Mouse (Mus musculus): ENCODE results near the gene Crebrf.

Gene Crebrf

DNA sequence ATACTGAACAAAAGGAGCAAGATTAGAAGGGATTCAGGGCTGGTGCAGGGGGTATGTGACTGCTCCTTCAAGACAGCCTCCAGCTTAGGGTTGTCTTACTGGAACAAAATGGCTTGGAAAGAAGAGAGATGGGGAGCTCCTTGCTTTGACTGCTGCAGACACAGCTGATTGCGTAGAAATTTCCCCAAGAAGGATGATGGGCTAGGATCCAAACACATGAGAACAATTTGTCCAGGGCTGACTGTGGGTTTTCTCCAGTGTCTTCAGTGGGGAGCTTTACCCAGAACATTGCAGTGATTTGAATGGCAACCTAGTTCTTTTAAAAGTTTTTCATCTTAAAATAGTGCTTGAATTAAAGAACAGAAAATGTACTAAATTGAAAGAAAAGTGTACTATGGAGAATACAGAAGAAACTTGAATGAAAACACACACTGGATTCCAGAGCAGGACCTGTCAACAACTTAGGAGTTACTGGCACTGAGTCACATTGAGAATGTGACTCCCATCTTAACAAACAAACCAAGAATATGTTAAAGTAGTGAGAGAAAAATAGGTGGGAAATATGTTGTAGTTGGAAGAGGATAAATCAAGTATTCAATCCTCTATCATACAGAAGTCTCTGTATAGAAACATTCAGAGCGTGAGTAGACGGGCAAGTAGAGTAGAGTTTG lies 63.1 kb downstream of the Crebrf start:
- in situ Hi-C loops (cut with MseI, MboI): no loop called here

DNA sequence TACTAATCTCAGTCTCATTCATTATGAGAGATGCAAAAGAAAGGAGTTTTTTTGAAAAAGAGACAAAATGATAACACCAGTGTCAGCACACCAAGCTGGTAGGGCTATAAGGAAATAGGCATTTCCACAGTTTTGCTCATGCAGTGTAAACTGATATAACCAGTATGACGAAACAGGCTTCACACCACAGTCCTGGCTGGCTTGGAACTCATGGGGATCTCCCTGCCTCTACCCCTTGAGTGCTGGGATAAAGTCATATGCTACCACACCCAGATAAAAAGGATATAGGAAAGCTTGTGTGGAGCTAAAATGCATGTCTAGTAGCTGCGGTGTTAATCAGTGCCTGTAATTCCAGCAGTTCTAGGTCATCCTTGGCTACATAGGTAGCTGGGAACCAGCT lies 64.0 kb downstream of the Crebrf start:
- in situ Hi-C loops (cut with MseI, MboI): no loop called here

DNA sequence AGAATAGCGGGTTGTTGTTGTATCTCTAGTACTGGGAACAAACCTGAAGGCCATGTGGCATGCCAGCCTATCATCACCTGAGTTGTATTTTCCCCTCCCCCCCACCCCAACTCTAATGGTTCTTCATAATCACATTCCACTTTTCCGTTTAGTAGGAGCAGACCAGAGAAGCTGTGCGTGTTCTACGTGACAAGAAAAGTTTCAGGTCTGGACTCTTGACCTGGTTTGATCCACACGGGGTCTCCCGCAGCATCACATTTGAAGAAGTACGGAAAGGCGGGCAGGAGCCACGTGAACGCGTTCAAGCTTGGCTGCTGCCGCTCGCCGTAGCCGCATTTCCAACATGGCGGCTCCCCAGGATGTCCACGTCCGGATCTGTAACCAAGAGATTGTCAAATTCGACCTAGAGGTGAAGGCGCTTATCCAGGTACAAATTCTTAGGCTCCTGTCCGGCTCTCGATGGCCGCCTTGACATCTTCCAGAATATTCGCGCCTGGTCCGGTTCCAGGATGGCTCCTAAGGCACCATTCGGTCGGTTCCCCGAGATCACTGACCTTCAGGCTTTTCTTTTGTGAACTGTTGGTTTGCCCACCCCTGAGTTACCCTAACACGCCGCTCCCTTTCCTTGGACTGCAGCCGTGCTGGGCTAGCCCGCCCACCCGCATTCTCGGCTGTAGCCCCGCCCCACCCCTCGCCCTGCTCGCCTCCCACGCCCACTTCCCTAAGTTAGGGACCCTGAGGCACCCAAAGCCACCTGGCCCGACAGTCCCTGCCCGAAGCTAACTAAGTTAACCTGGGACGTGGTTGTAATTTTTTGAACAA lies 65.5 kb downstream of the Crebrf start, which contains the start of gene Bnip1:
Gene Bnip1, plus strand, starts transcription at position 317 of the 822 bp plus-strand sequence.
- in situ Hi-C loops (cut with MseI, MboI): no loop called here

DNA sequence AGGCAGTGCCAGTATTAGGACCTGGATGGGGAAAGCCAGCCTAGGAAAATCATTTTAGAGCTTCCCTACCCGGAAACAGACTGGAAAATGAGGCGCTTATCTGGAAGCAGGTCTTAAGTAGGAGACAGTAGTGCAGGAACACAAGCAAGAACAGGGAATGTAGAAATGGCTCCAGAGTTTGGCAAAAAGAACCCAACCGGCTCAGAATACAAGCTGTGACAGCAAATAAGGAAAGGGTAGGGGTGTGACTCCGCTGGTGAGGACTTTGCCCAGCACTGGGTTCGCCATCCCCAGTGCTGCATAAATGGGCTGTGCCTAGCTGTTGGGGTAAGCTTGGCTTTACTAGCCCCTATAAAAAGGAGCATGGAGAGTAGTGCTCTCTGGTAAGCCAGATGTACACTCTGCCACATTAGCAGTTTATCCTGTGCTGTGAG lies 66.2 kb downstream of the Crebrf start:
- in situ Hi-C loops (cut with MseI, MboI): no loop called here

DNA sequence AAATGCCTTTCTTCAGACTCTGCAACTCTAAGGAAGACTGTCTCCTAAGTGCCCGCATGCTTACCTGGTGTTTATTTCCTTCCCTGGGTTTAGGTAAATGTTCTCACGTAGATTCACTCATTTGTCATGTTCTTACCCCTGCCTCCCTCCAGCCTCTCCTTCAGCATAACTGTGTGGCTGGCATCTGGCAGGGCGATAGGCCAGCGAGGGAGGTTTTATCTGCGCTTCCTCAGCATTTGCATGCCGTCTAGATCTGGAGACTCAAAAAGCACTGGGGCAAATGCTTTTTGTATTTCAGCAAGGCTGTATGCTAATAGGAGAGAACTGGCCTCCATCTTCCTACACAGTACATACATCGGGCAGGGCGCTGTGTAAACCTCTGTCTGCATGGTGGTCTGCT lies 69.1 kb downstream of the Crebrf start:
- in situ Hi-C loops (cut with MseI, MboI): no loop called here

DNA sequence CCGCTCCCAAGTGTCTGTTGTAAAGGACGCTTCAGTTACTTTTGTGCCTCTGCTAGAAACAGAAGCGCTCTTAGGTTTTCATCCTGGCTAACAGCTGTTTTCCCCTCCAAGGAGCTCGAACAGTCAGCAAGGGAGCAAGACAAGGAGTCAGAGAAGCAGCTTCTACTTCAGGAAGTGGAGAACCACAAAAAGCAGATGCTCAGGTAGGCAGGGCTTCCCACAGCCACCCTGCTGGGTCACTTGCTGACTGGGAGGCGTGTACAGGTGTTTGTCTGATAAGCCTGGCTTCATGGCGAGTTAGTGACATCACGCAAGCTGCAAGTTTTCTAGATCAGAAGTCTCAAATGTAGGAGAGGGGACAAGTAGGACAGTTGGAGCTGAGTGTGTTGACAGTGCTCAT lies 71.1 kb downstream of the Crebrf start:
- in situ Hi-C loops (cut with MseI, MboI): no loop called here

DNA sequence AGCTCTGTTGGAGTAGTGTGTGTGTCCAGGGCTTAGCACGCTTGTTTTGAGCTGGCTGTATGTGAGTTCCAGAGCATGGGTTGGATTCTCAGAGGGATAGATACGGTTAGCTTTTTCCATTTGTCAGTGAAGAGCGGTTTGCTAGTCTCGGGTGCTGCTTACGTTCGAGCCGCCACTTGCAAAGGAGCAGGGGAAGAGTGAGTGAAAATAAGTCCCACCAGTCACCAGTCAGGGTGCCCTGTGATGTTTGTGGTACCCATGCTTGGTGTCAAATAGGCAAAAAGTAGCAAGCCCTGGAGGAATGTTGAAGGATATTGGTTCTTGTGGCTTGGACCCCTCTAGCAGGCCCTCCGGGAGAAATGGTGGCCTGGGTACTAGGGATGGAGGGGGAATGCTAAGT lies 73.5 kb downstream of the Crebrf start:
- in situ Hi-C loops (cut with MseI, MboI): no loop called here

DNA sequence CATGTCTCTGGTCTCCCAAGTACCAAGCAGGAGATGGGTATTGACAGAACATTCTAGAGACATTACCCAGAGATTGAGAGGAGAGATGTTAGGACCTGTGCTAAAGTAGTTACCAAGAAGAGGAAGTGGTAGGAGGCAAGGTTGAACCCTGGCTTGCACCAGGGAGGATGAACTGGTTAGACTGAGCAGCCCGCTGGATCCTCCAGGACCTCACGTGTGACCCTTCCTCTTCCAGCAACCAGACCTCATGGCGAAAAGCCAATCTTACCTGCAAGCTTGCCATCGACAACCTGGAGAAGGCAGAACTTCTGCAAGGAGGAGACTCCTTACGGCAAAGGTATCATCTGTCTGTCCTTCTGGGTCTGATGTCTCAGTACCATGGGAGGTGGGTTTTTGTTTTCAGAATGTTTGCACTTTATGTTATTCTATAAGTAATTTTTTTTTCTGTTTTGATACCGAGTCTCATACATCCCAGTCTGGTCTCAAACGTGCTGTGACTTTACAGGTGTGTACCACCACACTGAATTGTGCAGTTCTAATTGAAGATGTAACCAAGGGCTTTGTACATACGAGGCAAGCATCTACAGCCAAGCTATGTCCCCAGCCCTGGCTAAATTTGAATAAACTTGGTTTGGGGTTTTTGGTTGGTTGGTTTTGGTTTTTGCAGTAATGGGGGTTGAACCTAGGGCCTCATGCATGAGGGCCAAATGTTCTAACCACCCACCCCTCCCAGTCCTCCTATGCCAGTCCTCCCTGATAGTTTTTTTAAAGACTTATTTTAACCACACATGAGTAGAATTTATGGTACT lies 74.2 kb downstream of the Crebrf start:
- in situ Hi-C loops (cut with MseI, MboI): no loop called here

DNA sequence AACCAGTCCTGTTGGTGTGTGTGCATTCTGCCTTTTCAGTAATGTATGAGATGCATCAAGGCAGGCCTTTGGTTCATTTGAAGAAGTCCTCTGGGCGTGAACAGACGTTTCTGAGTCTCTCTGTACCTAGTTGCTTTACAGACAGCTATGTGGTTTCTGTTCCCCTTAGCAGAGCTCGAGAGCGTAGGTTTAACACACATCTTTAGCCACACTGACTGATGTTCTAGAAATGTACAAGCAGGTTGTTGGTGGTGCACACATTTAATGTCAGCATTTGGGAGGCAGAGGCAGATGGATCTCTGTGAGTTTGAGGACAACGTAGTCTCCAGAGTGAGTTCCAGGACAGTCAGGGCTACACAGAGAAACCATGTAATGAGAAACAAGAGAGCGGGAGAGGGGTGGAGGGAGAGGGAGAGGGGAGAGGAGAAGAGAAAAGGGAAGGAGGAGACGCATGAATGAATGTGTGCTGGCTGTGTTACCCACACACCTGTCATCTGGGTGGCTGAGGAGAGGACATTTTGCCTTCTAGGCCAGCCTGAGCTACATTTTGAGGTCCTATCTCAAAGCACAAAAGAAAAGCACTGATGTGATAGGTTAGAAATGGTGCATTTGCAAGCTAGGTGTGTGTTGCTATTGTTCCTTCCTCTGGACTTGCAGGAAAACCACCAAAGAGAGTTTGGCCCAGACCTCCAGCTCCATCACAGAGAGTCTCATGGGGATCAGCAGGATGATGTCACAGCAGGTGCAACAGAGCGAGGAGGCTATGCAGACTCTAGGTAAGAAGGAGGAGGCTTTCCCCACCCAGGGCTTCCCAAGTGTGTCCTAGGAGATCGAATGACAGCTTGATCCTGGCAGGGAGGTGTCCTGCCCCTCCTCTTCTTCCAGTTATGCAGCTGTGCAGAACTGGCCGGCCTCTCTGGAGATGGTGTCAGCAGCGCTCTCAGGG lies 75.1 kb downstream of the Crebrf start:
- in situ Hi-C loops (cut with MseI, MboI): no loop called here

DNA sequence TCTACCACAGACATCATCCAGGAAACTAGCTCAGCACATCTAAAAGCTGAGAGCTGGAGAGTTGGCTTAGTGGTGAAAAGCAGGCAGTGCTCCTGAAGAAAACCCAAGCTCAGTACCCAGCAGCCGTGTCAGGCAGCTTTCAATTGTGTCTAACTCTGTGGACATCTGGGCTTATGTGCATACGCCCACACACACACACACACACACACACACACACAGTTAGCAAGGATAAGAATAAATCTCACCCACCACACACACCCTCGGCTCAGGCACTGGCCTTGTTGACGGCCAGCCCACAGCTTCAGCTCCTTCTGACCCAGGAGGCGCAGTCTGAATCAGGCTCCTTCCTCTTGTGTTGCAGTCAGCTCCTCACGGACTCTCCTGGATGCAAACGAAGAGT lies 76.1 kb downstream of the Crebrf start:
- in situ Hi-C loops (cut with MseI, MboI): no loop called here

DNA sequence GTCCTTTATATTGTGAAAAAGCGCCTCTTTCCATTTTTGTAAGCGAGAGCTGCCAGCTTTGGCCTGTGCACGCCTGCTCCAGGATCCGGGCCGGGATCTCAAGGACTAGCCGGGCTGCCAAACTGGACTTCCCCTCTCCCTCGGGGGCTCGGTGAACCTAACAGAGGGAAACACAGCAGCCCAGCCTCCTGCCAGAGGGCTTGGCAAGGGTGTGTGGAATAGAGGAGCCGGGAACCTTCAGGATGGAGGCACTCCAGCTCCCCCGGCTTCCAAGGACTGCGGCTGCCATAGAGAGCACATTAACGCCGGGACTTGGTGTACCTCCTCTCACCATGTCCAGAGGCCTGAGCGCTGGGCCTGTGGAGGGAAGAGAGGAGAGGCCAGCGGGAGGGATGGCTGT lies 76.6 kb downstream of the Crebrf start:
- in situ Hi-C loops (cut with MseI, MboI): no loop called here

DNA sequence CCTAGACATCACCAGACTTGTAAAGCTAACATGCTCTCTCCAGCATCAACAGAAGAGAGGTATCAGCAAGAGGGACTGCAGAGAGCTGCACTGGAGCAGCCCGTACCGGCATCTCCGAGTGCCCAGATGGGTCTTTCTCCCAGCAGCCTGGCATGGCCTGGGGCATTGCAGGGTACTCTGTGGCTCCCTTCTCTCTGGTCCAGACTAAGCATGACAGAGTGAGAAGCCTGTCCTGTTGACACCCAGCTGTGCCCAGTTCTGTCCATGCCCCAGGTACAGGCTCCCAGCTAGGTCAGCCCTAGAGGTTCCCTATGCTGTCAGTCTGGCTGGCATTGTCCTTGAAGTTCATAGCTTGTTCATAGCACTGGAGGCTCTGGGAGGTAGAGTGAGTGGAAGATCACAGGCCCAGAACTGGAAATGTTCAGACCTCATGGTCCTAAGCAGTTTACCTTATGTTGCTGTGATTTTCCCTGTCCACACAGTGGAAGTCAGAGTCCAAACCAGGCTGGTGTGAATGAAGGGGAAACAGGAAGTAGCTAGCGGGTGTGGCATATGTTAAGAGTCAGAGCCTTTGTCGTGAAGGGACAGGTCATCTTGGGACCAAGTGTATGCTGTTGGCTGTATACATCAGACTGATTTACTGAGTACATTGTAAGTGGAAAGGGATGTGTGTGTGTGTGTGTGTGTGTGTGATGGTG lies 77.8 kb downstream of the Crebrf start:
- in situ Hi-C loops (cut with MseI, MboI): no loop called here

DNA sequence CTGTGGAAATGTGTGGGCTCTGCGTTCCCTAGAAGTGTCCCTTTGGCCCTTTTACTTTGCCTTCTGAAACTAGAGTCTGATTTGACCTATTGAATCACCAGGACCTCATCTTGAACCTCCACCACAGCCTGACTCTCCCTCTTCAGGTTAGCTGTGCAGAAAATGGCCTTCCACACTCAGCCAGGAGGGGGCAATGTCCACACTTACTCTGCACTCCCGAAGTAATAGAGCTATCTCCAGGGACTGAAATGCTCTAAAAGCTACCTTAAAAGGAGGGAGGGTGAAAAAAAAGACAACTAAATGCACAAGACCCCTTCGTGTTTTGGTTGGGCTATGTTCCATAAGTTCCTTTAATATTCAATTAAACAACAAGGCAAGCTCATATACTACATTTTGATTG lies 79.3 kb downstream of the Crebrf start:
- in situ Hi-C loops (cut with MseI, MboI): loop anchor here (5.0 kb wide), 2 partner anchors 83 to 93 kb away; no protein-coding TSS in a partner anchor

DNA sequence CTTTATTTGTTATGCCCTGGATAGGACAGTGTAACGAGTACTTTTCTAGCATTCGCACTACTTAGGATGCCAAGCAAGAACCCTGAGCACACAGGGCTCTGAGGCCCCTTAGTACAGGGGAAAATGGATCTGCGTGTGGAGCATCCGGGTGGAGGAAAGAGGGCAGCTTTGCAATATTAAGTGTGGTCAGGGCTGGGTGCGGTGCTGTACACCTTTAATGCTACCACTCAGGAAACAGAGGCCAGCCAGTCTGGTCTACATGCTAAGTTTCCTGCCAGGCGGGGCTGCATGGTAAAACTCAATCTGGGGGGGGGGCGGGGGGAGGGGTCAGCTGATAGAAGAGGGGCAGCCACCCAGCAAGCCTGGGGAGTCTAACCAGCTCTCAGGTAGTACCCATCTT lies 79.9 kb downstream of the Crebrf start:
- in situ Hi-C loops (cut with MseI, MboI): loop anchor here (5.0 kb wide), 2 partner anchors 82 to 92 kb away; no protein-coding TSS in a partner anchor

DNA sequence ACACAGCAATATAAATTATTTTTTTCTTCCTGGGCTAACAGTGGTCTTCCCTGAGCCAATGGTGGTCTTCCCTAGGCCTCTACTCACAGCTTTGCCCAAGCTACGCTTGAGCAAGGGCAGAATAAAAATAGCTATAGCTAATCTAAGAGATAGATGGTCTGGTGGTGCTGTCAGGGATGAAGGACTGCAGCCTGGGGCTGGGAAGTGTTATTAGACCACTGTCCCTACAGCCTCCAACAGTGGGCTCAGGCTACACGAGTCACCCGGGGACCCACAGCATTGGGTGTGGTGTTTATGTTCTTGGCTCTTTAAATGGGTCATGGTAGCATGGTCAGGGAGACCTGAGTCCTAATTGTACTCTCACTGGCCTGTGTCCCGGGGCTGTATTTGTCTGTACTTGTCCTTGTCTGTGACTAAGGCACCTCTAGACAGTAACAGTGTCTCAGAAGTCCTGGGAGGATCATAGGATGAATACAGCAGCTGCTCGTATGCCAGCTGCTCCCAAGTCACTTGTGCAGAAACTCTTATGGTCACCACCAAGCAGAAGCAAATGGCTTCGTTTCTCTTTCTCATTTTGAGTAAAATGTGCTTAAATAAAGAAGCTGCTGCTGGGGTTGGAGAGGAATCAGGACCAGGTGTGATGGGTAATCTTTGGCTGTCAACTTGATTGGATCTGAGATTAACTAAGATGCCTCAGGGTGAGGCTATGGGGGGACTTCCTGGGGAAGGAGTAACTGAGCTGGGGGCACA lies 82.1 kb downstream of the Crebrf start:
- in situ Hi-C loops (cut with MseI, MboI): loop anchor here (5.0 kb wide), 2 partner anchors 80 to 90 kb away; no protein-coding TSS in a partner anchor

DNA sequence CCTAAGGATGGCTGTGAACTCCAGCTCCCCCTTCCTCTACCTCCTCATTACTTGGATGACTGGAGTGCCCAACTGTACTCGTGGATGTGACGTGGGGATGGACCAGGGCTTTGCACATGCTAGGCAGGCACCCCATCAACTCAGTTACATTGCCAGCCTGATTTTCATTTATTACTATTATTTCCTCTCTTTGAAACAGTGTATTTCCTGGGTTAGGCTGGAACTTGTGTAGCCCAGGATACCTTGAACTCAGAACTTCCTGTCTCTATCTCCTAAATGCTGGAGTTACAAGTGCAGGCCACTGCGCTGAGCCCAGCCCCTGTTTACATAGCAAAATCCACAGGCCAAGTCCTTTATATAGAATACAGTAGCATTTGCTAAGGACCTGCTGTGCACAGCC lies 87.4 kb downstream of the Crebrf start:
- in situ Hi-C loops (cut with MseI, MboI): no loop called here

DNA sequence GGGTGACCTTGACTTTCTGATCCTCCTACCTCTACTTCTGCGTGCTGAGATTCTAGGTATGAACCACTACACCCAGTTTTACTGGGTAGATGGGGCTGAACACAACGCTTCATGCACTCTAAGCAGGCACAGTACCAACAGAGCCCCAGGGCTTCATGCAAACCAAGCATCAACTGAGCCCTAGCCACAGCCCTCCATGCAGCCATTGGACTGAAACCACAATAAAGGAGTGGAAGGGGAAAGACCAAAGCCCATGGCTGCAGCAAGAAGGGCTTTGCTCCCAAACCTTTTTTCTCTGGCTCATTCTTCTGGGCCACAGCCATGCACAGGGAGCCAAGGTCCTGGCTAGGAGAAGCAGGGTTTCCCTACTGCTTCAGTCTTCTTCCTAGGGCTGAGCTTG lies 97.2 kb downstream of the Crebrf start:
- in situ Hi-C loops (cut with MseI, MboI): no loop called here

DNA sequence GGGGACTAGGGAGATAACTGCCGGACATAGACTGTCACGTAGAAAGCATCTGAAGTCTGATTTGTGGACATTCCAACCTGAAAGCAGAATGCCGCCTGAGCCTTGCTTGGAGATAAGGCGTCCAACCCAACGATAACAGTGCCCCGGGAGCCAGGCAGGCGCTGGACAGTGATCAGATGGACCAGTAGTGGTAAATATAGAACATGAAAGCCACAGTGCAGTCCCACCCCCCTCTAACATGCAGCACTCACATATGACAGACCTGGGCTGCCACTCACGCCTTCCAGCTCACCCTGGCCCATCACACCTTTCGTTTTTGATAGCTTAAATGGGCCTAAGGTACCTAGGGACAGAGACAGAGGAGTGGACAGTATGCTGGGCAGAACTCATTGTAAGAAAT lies 98.0 kb downstream of the Crebrf start:
- in situ Hi-C loops (cut with MseI, MboI): no loop called here

DNA sequence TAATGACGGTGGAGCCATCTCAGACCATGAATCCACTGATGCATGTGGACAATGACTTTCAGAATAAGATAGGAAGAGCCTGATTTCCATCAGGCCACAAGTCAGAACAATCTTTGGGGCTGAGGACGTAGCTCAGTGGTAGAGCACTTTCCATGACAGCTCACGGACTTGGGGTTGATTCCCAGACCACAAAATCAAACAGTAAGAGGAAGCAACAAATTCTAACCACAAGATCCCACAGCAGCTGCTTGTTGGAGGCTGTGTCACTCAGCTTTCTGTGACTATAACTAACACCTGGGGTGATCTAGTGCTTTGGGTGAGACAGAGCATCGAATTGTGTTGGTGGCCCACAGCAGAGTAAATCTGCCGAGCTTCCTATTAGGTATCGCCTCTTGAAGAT lies 101.4 kb downstream of the Crebrf start:
- in situ Hi-C loops (cut with MseI, MboI): no loop called here

DNA sequence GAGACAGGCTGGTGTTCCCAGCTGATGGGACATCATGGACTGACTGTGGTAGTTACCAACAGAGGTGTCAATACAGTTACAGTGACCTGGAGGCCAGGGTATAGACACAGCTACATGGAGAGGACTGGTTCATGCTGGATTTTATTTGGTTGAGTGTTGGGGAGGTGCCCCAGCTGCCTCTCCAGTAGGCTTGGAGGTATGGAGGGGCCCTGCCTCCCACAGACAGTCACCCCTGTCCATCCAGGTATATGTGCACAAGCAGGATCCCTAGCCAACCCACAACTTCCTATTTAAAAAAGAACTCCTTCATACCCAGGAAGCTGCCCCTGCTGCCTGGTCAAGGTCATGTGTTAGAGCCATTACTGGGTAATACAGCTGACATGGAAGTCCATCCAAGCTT lies 102.3 kb downstream of the Crebrf start:
- in situ Hi-C loops (cut with MseI, MboI): no loop called here
